Mouse (Mus musculus): ENCODE results near the gene B4galnt2. TPM values are rescaled to one million over a fixed set of nuclear protein-coding genes. Genes with fewer than 3 reads are reported as not detected.

B4galnt2 gene
- total and polyA plus RNA-seq, 3 experiments: 0.15 to 4.5 TPM; not detected in 1

DNA sequence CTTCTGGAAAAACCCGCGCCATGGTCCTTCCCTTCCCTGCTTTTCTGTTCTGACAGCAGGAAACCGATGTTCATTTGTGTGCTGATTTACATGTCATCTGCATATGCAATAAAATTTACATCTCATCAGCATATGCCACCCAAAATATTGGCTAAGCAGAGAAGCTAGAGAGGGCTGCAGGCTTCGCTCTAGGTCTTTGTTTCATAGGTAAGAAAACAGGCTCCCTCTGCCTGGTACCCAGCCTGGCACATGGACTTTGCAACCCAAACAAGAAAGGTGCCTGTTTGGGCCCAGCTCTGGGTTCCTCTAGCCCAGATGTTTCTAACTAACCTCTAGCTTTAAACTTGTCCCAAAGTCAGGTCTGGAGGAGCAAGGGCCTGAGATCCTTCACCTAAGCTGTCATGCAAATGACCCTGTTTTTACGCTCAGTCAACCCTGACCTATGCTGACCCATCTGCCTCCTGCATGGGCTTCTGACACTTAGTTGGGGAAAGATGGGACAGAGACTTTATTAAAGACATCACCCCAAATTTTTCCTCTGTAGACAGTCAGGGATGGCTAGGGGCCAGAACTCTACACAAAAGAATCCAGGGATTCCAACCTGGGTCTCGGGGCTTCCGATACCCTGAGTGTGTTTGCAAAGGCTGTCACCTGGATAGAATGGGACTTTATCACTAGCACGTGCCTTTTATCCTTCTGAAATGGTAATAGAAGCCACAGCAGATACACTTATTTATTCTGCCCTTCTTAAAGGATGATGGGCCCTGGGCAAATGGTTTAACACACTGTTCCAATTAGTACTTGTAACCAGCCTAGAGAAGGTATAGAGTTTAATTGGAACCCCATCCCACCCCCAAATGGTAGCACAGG lies 75.5 kb downstream of the B4galnt2 start:
- Histone ChIP-seq H3K4me3 (ENCODE audit: control insufficient read depth in 1 of 2, insufficient read depth in 1 of 2, low read depth in 2 of 2, low read length in 2 of 2) (no peak overlapping the region), H3K9ac (ENCODE audit: control insufficient read depth, low read depth, low read length, poor library complexity, severe bottlenecking) (no peak overlapping the region), H3K36me3 (ENCODE audit: control insufficient read depth in 1 of 2, insufficient read depth in 2 of 2, low read length in 2 of 2) (peaks cover 0 to 32% of the 10 kb centered on the region in 2 experiments; a peak in 2 of 4 replicates), H3K4me1 (ENCODE audit: control insufficient read depth in 1 of 2, insufficient read depth in 2 of 2, low read length in 2 of 2) (peaks cover 20 to 60% of the 10 kb centered on the region in 2 experiments), H3K27ac (ENCODE audit: control insufficient read depth, low read depth, low read length) (no peak overlapping the region), H3K27me3 (ENCODE audit: control insufficient read depth in 1 of 2, insufficient read depth in 2 of 2, low read length in 2 of 2) (no peaks in the 10 kb centered on the region), H3K9me3 (replicated peaks; ENCODE audit: insufficient read depth, low read length) (no peaks in the 10 kb centered on the region), H3K79me2 (ENCODE audit: control insufficient read depth, insufficient read depth, low read length, poor library complexity) (no peaks in the 10 kb centered on the region; the same call in 1 of the 2 replicates)
- TF ChIP-seq POLR2A (IDR thresholded peaks at IDR 0.05; ENCODE audit: control insufficient read depth in 1 of 2, insufficient read depth in 1 of 2, low read depth in 1 of 2, low read length in 2 of 2, poor library complexity in 1 of 2) (peak in 1 of 2 experiments; percentile 35; a peak in 1 of 4 replicates), GABPA (IDR thresholded peaks at IDR 0.05; ENCODE audit: low read depth, low read length) (no peak), ELF1 (IDR thresholded peaks at IDR 0.05; ENCODE audit: low read depth, low read length) (no peak), JUND (IDR thresholded peaks at IDR 0.05; ENCODE audit: low read depth, low read length) (no peak), NELFE (IDR thresholded peaks at IDR 0.05; ENCODE audit: low read depth, low read length) (no peak), BHLHE40 (IDR thresholded peaks at IDR 0.05; ENCODE audit: borderline replicate concordance, low read depth, low read length) (no peak), USF1 (IDR thresholded peaks at IDR 0.05; ENCODE audit: low read depth, low read length) (no peak), TBP (IDR thresholded peaks at IDR 0.05; ENCODE audit: low read depth, low read length) (peak; percentile 69; the same call in 1 of the 2 replicates), ZMIZ1 (IDR thresholded peaks at IDR 0.05; ENCODE audit: low read depth, low read length) (no peak), RAD21 (IDR thresholded peaks at IDR 0.05; ENCODE audit: low read depth, low read length) (no peak), MYB (IDR thresholded peaks at IDR 0.05; ENCODE audit: low read depth, low read length) (peak; percentile 60), CHD2 (IDR thresholded peaks at IDR 0.05; ENCODE audit: low read length) (no peak)
- peak; percentile 29 for DNase-seq (ENCODE audit: low read depth, low spot score)

DNA sequence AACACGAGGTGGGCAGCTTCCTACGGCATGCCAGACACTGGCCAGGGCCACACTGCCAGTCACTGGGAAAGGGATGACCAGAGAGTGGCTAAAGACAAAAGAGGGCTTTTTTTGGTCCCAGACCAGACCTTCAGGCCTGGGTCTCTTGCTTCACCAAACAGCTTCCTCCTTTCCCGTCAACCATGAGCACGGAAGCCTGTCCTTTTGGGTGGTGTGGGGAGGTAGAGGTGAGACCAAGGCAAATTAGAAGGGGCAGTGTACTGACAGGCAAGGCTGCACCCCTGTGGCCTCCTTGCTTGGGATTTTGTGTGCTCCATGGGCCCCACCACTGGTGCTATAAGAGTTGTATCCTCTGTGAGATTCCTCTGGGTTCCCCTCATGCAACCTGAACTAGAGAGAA lies 76.1 kb downstream of the B4galnt2 start:
- Histone ChIP-seq H3K9ac (ENCODE audit: control insufficient read depth, low read depth, low read length, poor library complexity, severe bottlenecking) (no peak overlapping the region), H3K79me2 (ENCODE audit: control insufficient read depth, insufficient read depth, low read length, poor library complexity) (no peaks in the 10 kb centered on the region; the same call in 1 of the 2 replicates), H3K27me3 (ENCODE audit: control insufficient read depth in 1 of 2, insufficient read depth in 2 of 2, low read length in 2 of 2) (no peaks in the 10 kb centered on the region), H3K36me3 (ENCODE audit: control insufficient read depth in 1 of 2, insufficient read depth in 2 of 2, low read length in 2 of 2) (peaks cover 0 to 32% of the 10 kb centered on the region in 2 experiments; a peak in 2 of 4 replicates), H3K9me3 (replicated peaks; ENCODE audit: insufficient read depth, low read length) (no peaks in the 10 kb centered on the region), H3K27ac (ENCODE audit: control insufficient read depth, low read depth, low read length) (no peak overlapping the region), H3K4me3 (ENCODE audit: control insufficient read depth in 1 of 2, insufficient read depth in 1 of 2, low read depth in 2 of 2, low read length in 2 of 2) (no peak overlapping the region), H3K4me1 (ENCODE audit: control insufficient read depth in 1 of 2, insufficient read depth in 2 of 2, low read length in 2 of 2) (peaks cover 22 to 62% of the 10 kb centered on the region in 2 experiments)
- TF ChIP-seq NELFE (IDR thresholded peaks at IDR 0.05; ENCODE audit: low read depth, low read length): no peak
- TF ChIP-seq MYC (IDR thresholded peaks at IDR 0.05; ENCODE audit: low read depth, low read length): no peak
- TF ChIP-seq EP300 (IDR thresholded peaks at IDR 0.05; ENCODE audit: low read depth in 1 of 2, low read length in 2 of 2): 0 out of 4 replicates have a peak, but pooled peaks of 1 of the 2 experiments have one; percentile 15
- 0 out of 2 replicates have a peak, but pooled peaks have one; percentile 31 for TF ChIP-seq SIN3A (IDR thresholded peaks at IDR 0.05; ENCODE audit: low read length)
- no peak for TF ChIP-seq TAL1 (IDR thresholded peaks at IDR 0.05; ENCODE audit: low read length)
- TF ChIP-seq SMC3 (IDR thresholded peaks at IDR 0.05; ENCODE audit: low read depth, low read length): no peak
- TF ChIP-seq ZNF384 (IDR thresholded peaks at IDR 0.05; ENCODE audit: low read depth, low read length): no peak
- no peak for TF ChIP-seq MAZ (IDR thresholded peaks at IDR 0.05; ENCODE audit: low read depth, low read length)
- no peak for TF ChIP-seq POLR2AphosphoS2 (IDR thresholded peaks at IDR 0.05; ENCODE audit: low read length)
- TF ChIP-seq CHD2 (IDR thresholded peaks at IDR 0.05; ENCODE audit: low read length): no peak
- DNase-seq (ENCODE audit: low read depth, low spot score): no peak

Measured in MEL (cell line).